Comparison of ENCODE assay signal across 23 mouse cellular contexts in genomic region chr7:80227065-80227464, GRCm38 (mm10). TPM values are rescaled to one million over a fixed set of nuclear protein-coding genes. Genes with fewer than 3 reads are reported as not detected.
A peak's percentile ranks its signal among the peaks of the same experiment; 100 is the strongest.
DNase-seq lines count a peak whose midpoint lies in the region; ATAC-seq and TF ChIP-seq lines count a peak whose summit lies in the region.
"Had no signal": no experiment of that assay in that cellular context is flagged by ENCODE, and none has a peak within 500 bp of the region (broad histone marks: within the 10 kb centered on the region; RNA-seq: fewer than 3 reads in every experiment).

No protein-coding gene starts in this region.

- H3K9me3 ChIP-seq in forebrain, postnatal 0 days (ENCODE audit: low read length) = no peaks in the 10 kb centered on the region
- no peaks in the 10 kb centered on the region for H3K9me3 ChIP-seq in forebrain, embryonic 14.5 days (replicated peaks; ENCODE audit: control insufficient read depth, low read length)
- no peaks in the 10 kb centered on the region for H3K9me3 ChIP-seq in limb, embryonic 15.5 days
- H3K9me3 ChIP-seq in limb, embryonic 10.5 days (replicated peaks) = no peaks in the 10 kb centered on the region
- no peaks in the 10 kb centered on the region for H3K9me3 ChIP-seq in liver, embryonic 13.5 days (replicated peaks)
- H3K9me3 ChIP-seq: forebrain, embryonic 13.5 days; heart, embryonic 13.5 days; limb, embryonic 13.5 days; midbrain, embryonic 13.5 days had no signal

- no peaks in the 10 kb centered on the region for H3K4me1 ChIP-seq in forebrain, postnatal 0 days (ENCODE audit: insufficient read depth)
- H3K4me1 ChIP-seq in forebrain, embryonic 14.5 days (ENCODE audit: control insufficient read depth, insufficient read depth, low read length) = peaks cover 7% of the 10 kb centered on the region; the same call in 1 of the 2 replicates
- peaks cover 7% of the 10 kb centered on the region for H3K4me1 ChIP-seq in limb, embryonic 15.5 days
- H3K4me1 ChIP-seq in limb, embryonic 10.5 days = peaks cover 7% of the 10 kb centered on the region
- peaks cover 34% of the 10 kb centered on the region for H3K4me1 ChIP-seq in liver, embryonic 13.5 days (replicated peaks)

- no peak for DNase-seq in forebrain, postnatal 0 days
- no peak for DNase-seq in forebrain, embryonic 14.5 days (ENCODE audit: low spot score)
- no peak for DNase-seq in limb, embryonic 10.5 days (ENCODE audit: low spot score)
- DNase-seq in 3134 (ENCODE audit: extremely low read depth, insufficient read length, low spot score) = peak; percentile 34
- no peak for DNase-seq in liver, embryonic 13.5 days
- no peak for DNase-seq in thymus, adult 18-20 months
- DNase-seq in right cerebral cortex, postnatal 25 days = no peak
- DNase-seq: adrenal gland, postnatal 25 days; cerebellum, adult 9-10 months; heart, adult 11 months; heart, postnatal 14 days; kidney, adult 2 months; kidney, postnatal 14 days; lung, embryonic 14.5 days; right cerebral cortex, adult 18-20 months; thymus, postnatal 25 days had no signal

- no peak for ATAC-seq in forebrain, postnatal 0 days
- no peak for ATAC-seq in forebrain, embryonic 14.5 days
- no peak for ATAC-seq in limb, embryonic 15.5 days (ENCODE audit: insufficient number of reproducible peaks, low FRiP score, low TSS enrichment, low read depth)
- ATAC-seq in liver, embryonic 13.5 days (ENCODE audit: low read depth) = no peak
- ATAC-seq: forebrain, embryonic 13.5 days; midbrain, embryonic 13.5 days had no signal

- H3K9ac ChIP-seq in forebrain, postnatal 0 days = no peak overlapping the region
- no peak overlapping the region for H3K9ac ChIP-seq in forebrain, embryonic 14.5 days (ENCODE audit: low read length)
- H3K9ac ChIP-seq in limb, embryonic 15.5 days = no peak overlapping the region
- H3K9ac ChIP-seq in liver, embryonic 13.5 days = no peak overlapping the region
- H3K9ac ChIP-seq: forebrain, embryonic 13.5 days; heart, embryonic 13.5 days; limb, embryonic 13.5 days; lung, embryonic 14.5 days; midbrain, embryonic 13.5 days had no signal

- H3K4me2 ChIP-seq in forebrain, postnatal 0 days (ENCODE audit: low read depth) = no peak overlapping the region
- H3K4me2 ChIP-seq in forebrain, embryonic 14.5 days (ENCODE audit: low read length) = no peak overlapping the region
- H3K4me2 ChIP-seq in limb, embryonic 15.5 days = no peak overlapping the region
- H3K4me2 ChIP-seq in liver, embryonic 13.5 days = no peak overlapping the region
- H3K4me2 ChIP-seq: forebrain, embryonic 13.5 days; heart, embryonic 13.5 days; limb, embryonic 13.5 days; lung, embryonic 14.5 days; midbrain, embryonic 13.5 days had no signal

- H3K36me3 ChIP-seq in forebrain, postnatal 0 days (ENCODE audit: insufficient read depth) = peaks cover 43% of the 10 kb centered on the region
- peaks cover 51% of the 10 kb centered on the region for H3K36me3 ChIP-seq in forebrain, embryonic 14.5 days (ENCODE audit: control insufficient read depth, insufficient read depth, low read length)
- peaks cover 51% of the 10 kb centered on the region for H3K36me3 ChIP-seq in limb, embryonic 15.5 days
- peaks cover 55% of the 10 kb centered on the region for H3K36me3 ChIP-seq in limb, embryonic 10.5 days
- peaks cover 67% of the 10 kb centered on the region for H3K36me3 ChIP-seq in liver, embryonic 13.5 days

- no peaks in the 10 kb centered on the region; the same call in 1 of the 2 replicates for H3K27me3 ChIP-seq in forebrain, postnatal 0 days (ENCODE audit: insufficient read depth, low read length)
- no peaks in the 10 kb centered on the region for H3K27me3 ChIP-seq in forebrain, embryonic 14.5 days (replicated peaks; ENCODE audit: control insufficient read depth, insufficient read depth, low read length)
- H3K27me3 ChIP-seq in limb, embryonic 15.5 days = no peaks in the 10 kb centered on the region
- H3K27me3 ChIP-seq in limb, embryonic 10.5 days (ENCODE audit: low read depth, poor library complexity, severe bottlenecking) = peaks cover 16% of the 10 kb centered on the region; the same call in 1 of the 2 replicates
- no peaks in the 10 kb centered on the region for H3K27me3 ChIP-seq in liver, embryonic 13.5 days
- H3K27me3 ChIP-seq: CH12.LX; heart, embryonic 13.5 days had no signal

- H3K4me3 ChIP-seq in forebrain, postnatal 0 days (ENCODE audit: low read depth, low read length) = no peak overlapping the region
- no peak overlapping the region for H3K4me3 ChIP-seq in forebrain, embryonic 14.5 days (ENCODE audit: low read depth, low read length)
- H3K4me3 ChIP-seq in limb, embryonic 15.5 days = no peak overlapping the region
- no peak overlapping the region for H3K4me3 ChIP-seq in limb, embryonic 10.5 days
- no peak overlapping the region for H3K4me3 ChIP-seq in liver, embryonic 13.5 days (replicated peaks)
- H3K4me3 ChIP-seq: forebrain, embryonic 13.5 days; heart, embryonic 13.5 days; limb, embryonic 13.5 days; midbrain, embryonic 13.5 days; myocyte had no signal

- no peak overlapping the region for H3K27ac ChIP-seq in forebrain, postnatal 0 days (ENCODE audit: low read depth, low read length)
- H3K27ac ChIP-seq in forebrain, embryonic 14.5 days (ENCODE audit: low read depth, low read length) = no peak overlapping the region
- H3K27ac ChIP-seq in limb, embryonic 15.5 days = 0 out of 2 replicates have a peak overlapping the region, but pooled peaks have one; percentile 8
- no peak overlapping the region for H3K27ac ChIP-seq in limb, embryonic 10.5 days
- H3K27ac ChIP-seq in liver, embryonic 13.5 days = peak overlapping the region; percentile 58; the same call in 1 of the 2 replicates
- H3K27ac ChIP-seq: forebrain, embryonic 13.5 days; heart, embryonic 13.5 days; limb, embryonic 13.5 days; midbrain, embryonic 13.5 days had no signal

- 98% methylated on average over 4 of the region's 4 CpGs for WGBS in forebrain, postnatal 0 days
- 95% methylated on average over 4 of the region's 4 CpGs for WGBS in forebrain, embryonic 14.5 days
- WGBS in limb, embryonic 15.5 days = 95% methylated on average over 4 of the region's 4 CpGs
- 94% methylated on average over 4 of the region's 4 CpGs for WGBS in limb, embryonic 10.5 days
- 97% methylated on average over 4 of the region's 4 CpGs for WGBS in liver, embryonic 13.5 days (ENCODE audit: insufficient replicate concordance)

- peak; percentile 21; the same call in 1 of the 2 replicates for TF ChIP-seq CTCF in forebrain, postnatal 0 days (IDR thresholded peaks at IDR 0.05; ENCODE audit: low read depth)

RNA-seq across cellular contexts. Expression of gene Cib1, which starts 5.5 kb away (rescaled TPM):
- 11.3 and 16.4 TPM in 2 replicates for total RNA-seq in forebrain, postnatal 0 days (2014; rRNA removed)
- 29.0 and 29.3 TPM in 2 replicates for polyA plus RNA-seq in forebrain, postnatal 0 days (2015; fragmentation: Nextera tagmentation; extraction: Ambion mirVana)
- 32.7 and 38.5 TPM in 2 replicates for polyA plus RNA-seq in forebrain, embryonic 14.5 days (2014; fragmentation: Nextera tagmentation; extraction: Ambion mirVana)
- 62.5 and 69.4 TPM in 2 replicates for polyA plus RNA-seq in limb, embryonic 15.5 days (2015; fragmentation: Nextera tagmentation; extraction: Ambion mirVana)
- polyA plus RNA-seq in limb, embryonic 10.5 days (2016; fragmentation: Nextera tagmentation; extraction: Ambion mirVana) = 68.6 and 75.3 TPM in 2 replicates
- 91.0 and 102 TPM in 2 replicates for polyA plus RNA-seq in liver, embryonic 13.5 days (2015; fragmentation: Nextera tagmentation; extraction: Ambion mirVana)

RNA-seq across cellular contexts. Expression of gene Gdpgp1, which starts 5.6 kb away (rescaled TPM):
- total RNA-seq in forebrain, postnatal 0 days (2014; rRNA removed) = 4.1 and 5.8 TPM in 2 replicates
- polyA plus RNA-seq in forebrain, postnatal 0 days (2015; fragmentation: Nextera tagmentation; extraction: Ambion mirVana) = 1.3 and 2.6 TPM in 2 replicates
- 2.1 and 2.7 TPM in 2 replicates for polyA plus RNA-seq in forebrain, embryonic 14.5 days (2014; fragmentation: Nextera tagmentation; extraction: Ambion mirVana)
- polyA plus RNA-seq in limb, embryonic 15.5 days (2015; fragmentation: Nextera tagmentation; extraction: Ambion mirVana) = 3.2 and 3.8 TPM in 2 replicates
- polyA plus RNA-seq in limb, embryonic 10.5 days (2016; fragmentation: Nextera tagmentation; extraction: Ambion mirVana) = 7.2 and 7.5 TPM in 2 replicates
- 2.4 and 3.0 TPM in 2 replicates for polyA plus RNA-seq in liver, embryonic 13.5 days (2015; fragmentation: Nextera tagmentation; extraction: Ambion mirVana)

RNA-seq across cellular contexts. Expression of gene Ttll13, which starts 19.1 kb away (rescaled TPM):
- total RNA-seq in forebrain, postnatal 0 days (2014; rRNA removed) = 0.48 and 2.0 TPM in 2 replicates
- 1.4 and 1.5 TPM in 2 replicates for polyA plus RNA-seq in forebrain, postnatal 0 days (2015; fragmentation: Nextera tagmentation; extraction: Ambion mirVana)
- polyA plus RNA-seq in forebrain, embryonic 14.5 days (2014; fragmentation: Nextera tagmentation; extraction: Ambion mirVana) = 0.87 and 1.2 TPM in 2 replicates
- 0.73 and 1.1 TPM in 2 replicates for polyA plus RNA-seq in limb, embryonic 15.5 days (2015; fragmentation: Nextera tagmentation; extraction: Ambion mirVana)
- polyA plus RNA-seq in limb, embryonic 10.5 days (2016; fragmentation: Nextera tagmentation; extraction: Ambion mirVana) = 0.50 and 0.61 TPM in 2 replicates
- polyA plus RNA-seq in liver, embryonic 13.5 days (2015; fragmentation: Nextera tagmentation; extraction: Ambion mirVana) = 0.23 and 0.72 TPM in 2 replicates

RNA-seq across cellular contexts. Expression of gene Ngrn, which starts 34.0 kb away (rescaled TPM):
- total RNA-seq in forebrain, postnatal 0 days (2014; rRNA removed) = 67.2 and 74.9 TPM in 2 replicates
- 71.4 and 72.0 TPM in 2 replicates for polyA plus RNA-seq in forebrain, postnatal 0 days (2015; fragmentation: Nextera tagmentation; extraction: Ambion mirVana)
- 71.2 and 71.8 TPM in 2 replicates for polyA plus RNA-seq in forebrain, embryonic 14.5 days (2014; fragmentation: Nextera tagmentation; extraction: Ambion mirVana)
- 48.7 and 49.2 TPM in 2 replicates for polyA plus RNA-seq in limb, embryonic 15.5 days (2015; fragmentation: Nextera tagmentation; extraction: Ambion mirVana)
- polyA plus RNA-seq in limb, embryonic 10.5 days (2016; fragmentation: Nextera tagmentation; extraction: Ambion mirVana) = 42.5 and 45.7 TPM in 2 replicates
- polyA plus RNA-seq in liver, embryonic 13.5 days (2015; fragmentation: Nextera tagmentation; extraction: Ambion mirVana) = 33.5 and 37.2 TPM in 2 replicates

RNA-seq across cellular contexts. Expression of gene Sema4b, which starts 40.4 kb away (rescaled TPM):
- 24.5 and 35.6 TPM in 2 replicates for total RNA-seq in forebrain, postnatal 0 days (2014; rRNA removed)
- polyA plus RNA-seq in forebrain, postnatal 0 days (2015; fragmentation: Nextera tagmentation; extraction: Ambion mirVana) = 17.0 and 22.4 TPM in 2 replicates
- polyA plus RNA-seq in forebrain, embryonic 14.5 days (2014; fragmentation: Nextera tagmentation; extraction: Ambion mirVana) = 11.6 and 12.8 TPM in 2 replicates
- polyA plus RNA-seq in limb, embryonic 15.5 days (2015; fragmentation: Nextera tagmentation; extraction: Ambion mirVana) = 16.5 and 18.1 TPM in 2 replicates
- polyA plus RNA-seq in limb, embryonic 10.5 days (2016; fragmentation: Nextera tagmentation; extraction: Ambion mirVana) = 8.1 and 9.9 TPM in 2 replicates
- 13.1 and 14.1 TPM in 2 replicates for polyA plus RNA-seq in liver, embryonic 13.5 days (2015; fragmentation: Nextera tagmentation; extraction: Ambion mirVana)

Comparison
In these comparisons a context has a peak if more than half of its experiments do, and no peak if none do; other contexts are left out.
1. H3K27ac ChIP-seq: peak in limb, embryonic 15.5 days (single experiment) and liver, embryonic 13.5 days (single experiment); none in forebrain, postnatal 0 days (single experiment), forebrain, embryonic 14.5 days (single experiment) and limb, embryonic 10.5 days (single experiment).